Mouse (Mus musculus) lung, embryonic 14.5 days (tissue): ENCODE measurements around the gene Pidd1. TPM values are rescaled to one million over a fixed set of nuclear protein-coding genes. Genes with fewer than 3 reads are reported as not detected.

ENCODE experiments used
- ATAC-seq: fragments of 200-750 bp; cut with Nextera tagmentation; 2 replicates; pipeline ENCODE4 v1.8.0; 2017; ENCODE audit warnings: mild to moderate bottlenecking, moderate TSS enrichment, moderate library complexity; ENCODE audit not compliant: insufficient read depth
- DNase-seq: peaks from one replicate; pipeline ENCODE4 v3.0.0-alpha.2; 2015
- H3K27ac ChIP-seq: fragments of 300-500 bp; sonication (generic); 2 replicates; pipeline ENCODE4 v1.5.1; 2014; ENCODE audit warnings: low read depth, mild to moderate bottlenecking, moderate library complexity
- H3K27me3 ChIP-seq: fragments of 300-500 bp; sonication (generic); 2 replicates; pipeline ENCODE4 v1.6.1; 2014; ENCODE audit warnings: low read length, control low read depth; ENCODE audit not compliant: insufficient read depth
- H3K36me3 ChIP-seq: fragments of 300-500 bp; sonication (generic); 2 replicates; pipeline ENCODE4 v1.6.1; 2014; ENCODE audit warnings: control low read depth; ENCODE audit not compliant: insufficient read depth
- H3K4me1 ChIP-seq: fragments of 300-500 bp; sonication (generic); 2 replicates; pipeline ENCODE4 v1.6.1; 2014; ENCODE audit warnings: antibody characterized with exemption, control low read depth; ENCODE audit not compliant: insufficient read depth
- H3K4me2 ChIP-seq: fragments of 300-500 bp; sonication (generic); 2 replicates; pipeline ENCODE4 v1.6.1; 2014; ENCODE audit warnings: mild to moderate bottlenecking
- H3K4me3 ChIP-seq: fragments of 300-500 bp; sonication (generic); 2 replicates; pipeline ENCODE4 v1.5.1; 2014; ENCODE audit warnings: low read depth, low read length
- H3K9ac ChIP-seq: fragments of 300-500 bp; sonication (generic); 2 replicates; pipeline ENCODE4 v1.6.1; 2014
- H3K9me3 ChIP-seq: fragments of 300-500 bp; sonication (generic); 2 replicates; pipeline ENCODE4 v1.6.1; 2016; ENCODE audit warnings: low read depth, low read length, control low read depth
- CTCF ChIP-seq: IDR thresholded peaks from 2 replicates; pipeline ENCODE4 v1.5.1; 2016; ENCODE audit warnings: antibody characterized with exemption, low read depth
- WGBS: fragments of 180-500 bp; shearing (Covaris S2); extraction: QIAGEN DNeasy Blood & Tissue Kit; methylation state at CpG from one replicate; pipeline ENCODE4 v1.1.7; 2014; 5-methylcytosine and 5-hydroxymethylcytosine counted together
- polyA plus RNA-seq: library from polyadenylated mRNA; unstranded; fragments of >200 nt; fragmentation: Nextera tagmentation; extraction: Ambion mirVana; gene quantifications from 2 replicates; pipeline ENCODE4 v1.2.1, GENCODE M21; 2014

The Pidd1 gene
- polyA plus RNA-seq, 1 experiment from 2014 or later, result 14.2 TPM

- ATAC-seq (no peak), DNase-seq (peak; percentile 80)
- no peak overlapping the region for H3K4me2 ChIP-seq
- H3K9ac ChIP-seq, result no peak overlapping the region
- H3K9me3 ChIP-seq, result no peaks in the 10 kb centered on the region
- WGBS, result 22% methylated on average over 6 of the region's 6 CpGs
- H3K4me1 ChIP-seq, result peaks cover 3% of the 10 kb centered on the region; the same call in 1 of the 2 replicates
- no peak overlapping the region for H3K27ac ChIP-seq
- peaks cover 32% of the 10 kb centered on the region for H3K36me3 ChIP-seq
- H3K27me3 ChIP-seq, result no peaks in the 10 kb centered on the region
- TF ChIP-seq CTCF, result peak; percentile 89
- H3K4me3 ChIP-seq, result no peak overlapping the region
Observed at GRCm38 (mm10) chr7:141394771-141395170, 49.1 kb downstream of the Pidd1 start.

GRCm38 (mm10) chr7:141394158-141394557 is 49.7 kb downstream of the Pidd1 start:
- Histone ChIP-seq H3K4me1 (peaks cover 3% of the 10 kb centered on the region; the same call in 1 of the 2 replicates), H3K27ac (0 out of 2 replicates have a peak overlapping the region, but pooled peaks have one; percentile 12), H3K27me3 (no peaks in the 10 kb centered on the region), H3K9ac (no peak overlapping the region), H3K4me3 (no peak overlapping the region), H3K4me2 (no peak overlapping the region), H3K9me3 (no peaks in the 10 kb centered on the region), H3K36me3 (peaks cover 27% of the 10 kb centered on the region)
- TF ChIP-seq CTCF, result no peak
- WGBS, result 81% methylated on average over 7 of the region's 7 CpGs
- no peak for ATAC-seq
- no peak for DNase-seq

GRCm38 (mm10) chr7:141392552-141393222 is 51.1 kb downstream of the Pidd1 start:
- Histone ChIP-seq H3K4me1 (peaks cover 3% of the 10 kb centered on the region; the same call in 1 of the 2 replicates), H3K36me3 (peaks cover 12% of the 10 kb centered on the region; the same call in 1 of the 2 replicates), H3K27ac (peak overlapping the region; percentile 4; the same call in 1 of the 2 replicates), H3K27me3 (no peaks in the 10 kb centered on the region), H3K9ac (peak overlapping the region; percentile 30), H3K9me3 (no peaks in the 10 kb centered on the region), H3K4me3 (peak overlapping the region; percentile 70), H3K4me2 (peak overlapping the region; percentile 83)
- WGBS, result 34% methylated on average over 9 of the region's 9 CpGs
- TF ChIP-seq CTCF, result no peak
- DNase-seq (no peak), ATAC-seq (no peak; the same call in 1 of the 2 replicates)

- Histone ChIP-seq H3K4me1 (peaks cover 3% of the 10 kb centered on the region; the same call in 1 of the 2 replicates), H3K27me3 (no peaks in the 10 kb centered on the region), H3K27ac (peak within 1 kb of the TSS; percentile 74), H3K9me3 (no peaks in the 10 kb centered on the region), H3K4me3 (peak within 1 kb of the TSS; percentile 70), H3K36me3 (peaks cover 12% of the 10 kb centered on the region; the same call in 1 of the 2 replicates), H3K9ac (peak within 1 kb of the TSS; percentile 60), H3K4me2 (peak within 1 kb of the TSS; percentile 83)
- ATAC-seq (peak; percentile 94), DNase-seq (peak; percentile 98)
- no peak for TF ChIP-seq CTCF
- under 1% methylated on average over 57 of the region's 57 CpGs for WGBS
Observed at GRCm38 (mm10) chr7:141391625-141392551, 51.9 kb downstream of the Pidd1 start, which contains the start of gene Taldo1. Taldo1 (plus strand) TSS chr7:141392199.

GRCm38 (mm10) chr7:141390326-141391259 is 53.2 kb downstream of the Pidd1 start:
- Histone ChIP-seq H3K4me2 (peak overlapping the region; percentile 83), H3K27ac (no peak overlapping the region), H3K36me3 (no peaks in the 10 kb centered on the region), H3K9ac (no peak overlapping the region; the same call in 1 of the 2 replicates), H3K9me3 (no peaks in the 10 kb centered on the region), H3K27me3 (no peaks in the 10 kb centered on the region), H3K4me3 (no peak overlapping the region), H3K4me1 (peaks cover 3% of the 10 kb centered on the region; the same call in 1 of the 2 replicates)
- DNase-seq (no peak), ATAC-seq (no peak)
- no peak for TF ChIP-seq CTCF
- 46% methylated on average over 9 of the region's 9 CpGs for WGBS

- Histone ChIP-seq H3K4me3 (no peak overlapping the region), H3K27me3 (no peaks in the 10 kb centered on the region), H3K36me3 (no peaks in the 10 kb centered on the region), H3K27ac (no peak overlapping the region), H3K9me3 (no peaks in the 10 kb centered on the region), H3K9ac (no peak overlapping the region), H3K4me2 (no peak overlapping the region), H3K4me1 (peaks cover 3% of the 10 kb centered on the region; the same call in 1 of the 2 replicates)
- DNase-seq, result no peak
- no peak for ATAC-seq
- 29% methylated on average over 3 of the region's 3 CpGs for WGBS
- no peak for TF ChIP-seq CTCF
Observed at GRCm38 (mm10) chr7:141388487-141389109, 55.2 kb downstream of the Pidd1 start.

Other genes with a start within 250 kb of the Pidd1 start
- 3.8 and 4.3 TPM in 2 replicates for gene Lrrc56, start 249.9 kb downstream of the Pidd1 start, polyA plus RNA-seq
- gene Lmntd2, start 229.9 kb downstream of the Pidd1 start, polyA plus RNA-seq, result 0.74 and 1.4 TPM in 2 replicates
- gene Rassf7, start 228.2 kb downstream of the Pidd1 start, polyA plus RNA-seq, result 38.9 and 41.1 TPM in 2 replicates
- 80.7 and 85.4 TPM in 2 replicates for gene Phrf1, start 215.2 kb downstream of the Pidd1 start, polyA plus RNA-seq
- 1.0 and 1.9 TPM in 2 replicates for gene Irf7, start 177.5 kb downstream of the Pidd1 start, polyA plus RNA-seq
- not detected in 2 replicates for gene Cdhr5, start 167.2 kb downstream of the Pidd1 start, polyA plus RNA-seq
- gene Sct, start 164.9 kb downstream of the Pidd1 start, polyA plus RNA-seq, result 2.2 and 5.1 TPM in 2 replicates
- 1.0 and 1.4 TPM in 2 replicates for gene Drd4, start 152.0 kb downstream of the Pidd1 start, polyA plus RNA-seq
- 69.8 and 74.2 TPM in 2 replicates for gene Deaf1, start 116.3 kb downstream of the Pidd1 start, polyA plus RNA-seq
- gene Tmem80, start 116.3 kb downstream of the Pidd1 start, polyA plus RNA-seq, result 28.8 and 30.3 TPM in 2 replicates
- 20.0 and 22.4 TPM in 2 replicates for gene Eps8l2, start 105.1 kb downstream of the Pidd1 start, polyA plus RNA-seq
- 241 and 257 TPM in 2 replicates for gene Taldo1, start 51.8 kb downstream of the Pidd1 start, polyA plus RNA-seq
- gene Gatd1, start 29.9 kb downstream of the Pidd1 start, polyA plus RNA-seq, result 48.5 and 49.1 TPM in 2 replicates
- not detected in 2 replicates for gene Cend1, start 14.5 kb downstream of the Pidd1 start, polyA plus RNA-seq
- gene Slc25a22, start 6.1 kb downstream of the Pidd1 start, polyA plus RNA-seq, result 27.6 and 30.1 TPM in 2 replicates
- gene Rplp2, start 3.3 kb upstream of the Pidd1 start, polyA plus RNA-seq, result 1,415 and 1,470 TPM in 2 replicates
- gene Pnpla2, start 11.2 kb upstream of the Pidd1 start, polyA plus RNA-seq, result 26.1 and 26.3 TPM in 2 replicates
- gene Cracr2b, start 17.1 kb upstream of the Pidd1 start, polyA plus RNA-seq, result 15.1 and 18.9 TPM in 2 replicates
- gene Cd151, start 23.4 kb upstream of the Pidd1 start, polyA plus RNA-seq, result 69.8 and 79.1 TPM in 2 replicates
- 71.2 and 74.3 TPM in 2 replicates for gene Polr2l, start 31.1 kb upstream of the Pidd1 start, polyA plus RNA-seq
- 95.5 and 100.0 TPM in 2 replicates for gene Tspan4, start 31.2 kb upstream of the Pidd1 start, polyA plus RNA-seq
- 33.0 and 35.9 TPM in 2 replicates for gene Chid1, start 95.8 kb upstream of the Pidd1 start, polyA plus RNA-seq
- 63.1 and 67.6 TPM in 2 replicates for gene Ap2a2, start 118.1 kb upstream of the Pidd1 start, polyA plus RNA-seq
- gene Muc6, start 211.3 kb upstream of the Pidd1 start, polyA plus RNA-seq, result 0.18 and 0.32 TPM in 2 replicates
- 0.09 TPM in 1 of 2 replicates, not detected in the other for gene Muc2, start 246.3 kb upstream of the Pidd1 start, polyA plus RNA-seq